Mouse (Mus musculus): ENCODE data around the gene Ndufa3.

DNA sequence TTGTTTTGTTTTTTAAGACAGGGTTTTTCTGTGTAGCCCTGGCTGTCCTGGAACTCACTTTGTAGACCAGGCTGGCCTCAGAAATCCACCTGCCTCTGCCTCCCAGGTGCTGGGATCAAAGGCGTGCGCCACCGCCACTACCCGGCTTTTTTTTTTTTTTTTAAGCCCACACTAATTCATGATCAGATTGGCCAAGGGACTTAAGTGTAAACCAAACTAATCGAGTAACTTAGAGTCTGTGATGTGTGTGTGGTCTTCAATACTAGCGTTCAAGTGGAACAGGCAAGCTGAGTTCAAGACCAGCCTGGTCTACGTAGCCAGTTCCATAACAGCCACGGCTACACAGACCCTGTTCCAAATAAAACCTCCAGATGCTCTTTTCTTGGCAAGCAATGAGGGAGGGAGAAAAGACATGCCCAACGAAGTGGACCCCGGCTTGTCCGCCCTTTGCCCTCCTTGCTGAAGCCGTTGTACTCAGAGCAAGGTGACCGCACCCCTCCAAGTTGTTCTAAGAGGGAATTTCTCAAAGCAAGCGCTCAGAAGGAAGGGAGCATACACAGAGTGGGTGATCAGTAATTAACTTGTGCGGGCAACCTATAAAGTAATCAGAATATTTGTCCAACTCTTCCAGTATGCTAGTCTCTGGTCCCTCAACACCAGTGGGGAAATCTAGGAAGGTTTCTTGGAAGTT is 47.5 kb downstream of the Ndufa3 start:
- TF ChIP-seq CTCF (conservative IDR thresholded peaks at IDR 0.05; ENCODE audit: insufficient read depth, insufficient read length, low read depth, low read length): no peak
- no peak for TF ChIP-seq POLR2A (IDR thresholded peaks at IDR 0.05; ENCODE audit: low read depth, low read length)
